Mouse (Mus musculus) erythroblast, embryonic 14.5 days (primary cell): Measurements from ENCODE around the gene Ankrd53.

Source experiments
- GATA1 ChIP-seq: IDR thresholded peaks from 2 replicates; pipeline ENCODE4 v1.6.1; 2012; ENCODE audit warnings: low read length, inconsistent platforms, mixed read lengths
- TAL1 ChIP-seq: IDR thresholded peaks from 3 replicates; pipeline ENCODE4 v1.6.1; 2012; ENCODE audit warnings: low read length, inconsistent platforms, mixed read lengths

GRCm38 (mm10) chr6:83728488-83728887 is 34.0 kb upstream of the Ankrd53 start:
- TF ChIP-seq GATA1 (no peak), TAL1 (no peak)
